Comparison of ENCODE assay signal across 23 mouse cellular contexts in genomic region chr13:51564741-51565140, GRCm38 (mm10). TPM values are rescaled to one million over a fixed set of nuclear protein-coding genes. Genes with fewer than 3 reads are reported as not detected.
DNase-seq lines count a peak whose midpoint lies in the region; ATAC-seq and TF ChIP-seq lines count a peak whose summit lies in the region.
"Had no signal": no experiment of that assay in that cellular context is flagged by ENCODE, and none has a peak within 500 bp of the region (broad histone marks: within the 10 kb centered on the region; RNA-seq: fewer than 3 reads in every experiment).

No protein-coding gene starts in this region.

- DNase-seq in forebrain, embryonic 10.5 days (ENCODE audit: extremely low spot score, low spot score) = no peak
- no peak for DNase-seq in midbrain, embryonic 11.5 days (ENCODE audit: low spot score, missing footprints)
- no peak for DNase-seq in hindbrain, embryonic 14.5 days (ENCODE audit: low spot score)
- no peak for DNase-seq in midbrain, postnatal 0 days (ENCODE audit: low spot score)
- no peak for DNase-seq in ovary, postnatal 36 days (ENCODE audit: low spot score)
- no peak for DNase-seq in urinary bladder, postnatal 14 days (ENCODE audit: low spot score)
- DNase-seq: adrenal gland, postnatal 25 days; cerebellum, adult 11 months; cerebellum, postnatal 10 days; gastrocnemius, postnatal 36 days; kidney, adult 18-20 months; kidney, postnatal 10 days; liver, postnatal 0 days; lung, postnatal 14 days; thymus, adult 2 months had no signal

- H3K27me3 ChIP-seq in forebrain, embryonic 12.5 days = peaks cover 35% of the 10 kb centered on the region
- H3K27me3 ChIP-seq in forebrain, embryonic 10.5 days (ENCODE audit: poor library complexity, severe bottlenecking) = peaks cover 49% of the 10 kb centered on the region
- H3K27me3 ChIP-seq in midbrain, embryonic 12.5 days = peaks cover 39% of the 10 kb centered on the region
- H3K27me3 ChIP-seq in midbrain, embryonic 11.5 days (ENCODE audit: control insufficient read depth, insufficient read depth, low read length) = peaks cover 26% of the 10 kb centered on the region
- peaks cover 41% of the 10 kb centered on the region for H3K27me3 ChIP-seq in hindbrain, embryonic 14.5 days (ENCODE audit: control insufficient read depth, insufficient read depth, low read length)
- H3K27me3 ChIP-seq in midbrain, postnatal 0 days (ENCODE audit: insufficient read depth, low read length) = no peaks in the 10 kb centered on the region

- no peak for ATAC-seq in forebrain, embryonic 12.5 days (ENCODE audit: low FRiP score)
- ATAC-seq in midbrain, embryonic 12.5 days (ENCODE audit: low FRiP score, low read depth) = no peak
- no peak for ATAC-seq in midbrain, embryonic 11.5 days (ENCODE audit: low FRiP score)
- no peak for ATAC-seq in hindbrain, embryonic 14.5 days (ENCODE audit: low FRiP score)
- ATAC-seq in midbrain, postnatal 0 days (ENCODE audit: low FRiP score) = no peak
- ATAC-seq: liver, postnatal 0 days had no signal

- peaks cover 43% of the 10 kb centered on the region for H3K4me1 ChIP-seq in forebrain, embryonic 12.5 days
- peaks cover 46% of the 10 kb centered on the region for H3K4me1 ChIP-seq in forebrain, embryonic 10.5 days
- peaks cover 34% of the 10 kb centered on the region for H3K4me1 ChIP-seq in midbrain, embryonic 12.5 days
- peaks cover 26% of the 10 kb centered on the region for H3K4me1 ChIP-seq in midbrain, embryonic 11.5 days (ENCODE audit: control insufficient read depth, insufficient read depth, low read length)
- H3K4me1 ChIP-seq in hindbrain, embryonic 14.5 days (replicated peaks; ENCODE audit: control insufficient read depth, insufficient read depth, low read length) = peaks cover 25% of the 10 kb centered on the region
- H3K4me1 ChIP-seq in midbrain, postnatal 0 days (ENCODE audit: insufficient read depth, low read length) = peaks cover 4% of the 10 kb centered on the region

- no peak for TF ChIP-seq CTCF in midbrain, postnatal 0 days (IDR thresholded peaks at IDR 0.05)

- H3K9ac ChIP-seq in forebrain, embryonic 12.5 days = no peak overlapping the region
- H3K9ac ChIP-seq in midbrain, embryonic 12.5 days (replicated peaks) = no peak overlapping the region
- H3K9ac ChIP-seq in midbrain, embryonic 11.5 days (ENCODE audit: low read length) = no peak overlapping the region
- no peak overlapping the region for H3K9ac ChIP-seq in hindbrain, embryonic 14.5 days
- H3K9ac ChIP-seq in midbrain, postnatal 0 days (replicated peaks; ENCODE audit: low read length, poor library complexity, severe bottlenecking) = peak overlapping the region; percentile 42; the same call in 1 of the 2 replicates
- H3K9ac ChIP-seq: embryonic facial prominence, embryonic 13.5 days; liver, postnatal 0 days; stomach, embryonic 15.5 days had no signal

- H3K36me3 ChIP-seq in forebrain, embryonic 12.5 days (replicated peaks) = 0 out of 2 replicates have a peak, but pooled peaks cover 3% of the 10 kb centered on the region
- H3K36me3 ChIP-seq in forebrain, embryonic 10.5 days (replicated peaks) = peaks cover 17% of the 10 kb centered on the region
- no peaks in the 10 kb centered on the region for H3K36me3 ChIP-seq in midbrain, embryonic 12.5 days
- no peaks in the 10 kb centered on the region for H3K36me3 ChIP-seq in midbrain, embryonic 11.5 days (ENCODE audit: control insufficient read depth, insufficient read depth, low read length)
- no peaks in the 10 kb centered on the region for H3K36me3 ChIP-seq in hindbrain, embryonic 14.5 days (replicated peaks; ENCODE audit: control insufficient read depth, insufficient read depth)
- H3K36me3 ChIP-seq in midbrain, postnatal 0 days (ENCODE audit: insufficient read depth, low read length) = no peaks in the 10 kb centered on the region
- H3K36me3 ChIP-seq: embryonic facial prominence, embryonic 13.5 days; limb, embryonic 10.5 days; stomach, embryonic 15.5 days had no signal

- 74% methylated on average over 6 of the region's 6 CpGs for WGBS in forebrain, embryonic 12.5 days
- 84% methylated on average over 6 of the region's 6 CpGs for WGBS in forebrain, embryonic 10.5 days
- WGBS in midbrain, embryonic 12.5 days = 80% methylated on average over 6 of the region's 6 CpGs
- WGBS in midbrain, embryonic 11.5 days = 84% methylated on average over 6 of the region's 6 CpGs
- 75% methylated on average over 6 of the region's 6 CpGs for WGBS in hindbrain, embryonic 14.5 days
- 68% methylated on average over 6 of the region's 6 CpGs for WGBS in midbrain, postnatal 0 days

- H3K4me3 ChIP-seq in forebrain, embryonic 12.5 days (replicated peaks) = 0 out of 2 replicates have a peak overlapping the region, but pooled peaks have one; percentile 65
- H3K4me3 ChIP-seq in forebrain, embryonic 10.5 days = no peak overlapping the region
- H3K4me3 ChIP-seq in midbrain, embryonic 12.5 days = no peak overlapping the region
- H3K4me3 ChIP-seq in midbrain, embryonic 11.5 days (ENCODE audit: low read depth, low read length) = no peak overlapping the region
- H3K4me3 ChIP-seq in hindbrain, embryonic 14.5 days (replicated peaks; ENCODE audit: low read length) = no peak overlapping the region; the same call in 1 of the 2 replicates
- H3K4me3 ChIP-seq in midbrain, postnatal 0 days (ENCODE audit: low read depth, low read length) = peak overlapping the region; percentile 56
- H3K4me3 ChIP-seq: embryonic facial prominence, embryonic 13.5 days; limb, embryonic 10.5 days; myocyte; stomach, embryonic 15.5 days had no signal

- no peaks in the 10 kb centered on the region for H3K9me3 ChIP-seq in forebrain, embryonic 12.5 days
- no peaks in the 10 kb centered on the region for H3K9me3 ChIP-seq in forebrain, embryonic 10.5 days
- H3K9me3 ChIP-seq in midbrain, embryonic 12.5 days = no peaks in the 10 kb centered on the region
- H3K9me3 ChIP-seq in midbrain, embryonic 11.5 days (ENCODE audit: control insufficient read depth, low read length) = no peaks in the 10 kb centered on the region
- H3K9me3 ChIP-seq in hindbrain, embryonic 14.5 days (ENCODE audit: control insufficient read depth, low read length) = no peaks in the 10 kb centered on the region
- H3K9me3 ChIP-seq in midbrain, postnatal 0 days (ENCODE audit: low read length) = no peaks in the 10 kb centered on the region
- H3K9me3 ChIP-seq: embryonic facial prominence, embryonic 13.5 days; limb, embryonic 10.5 days; stomach, embryonic 15.5 days had no signal

- no peak overlapping the region for H3K27ac ChIP-seq in forebrain, embryonic 12.5 days
- H3K27ac ChIP-seq in forebrain, embryonic 10.5 days = no peak overlapping the region
- no peak overlapping the region for H3K27ac ChIP-seq in midbrain, embryonic 12.5 days (replicated peaks)
- no peak overlapping the region for H3K27ac ChIP-seq in midbrain, embryonic 11.5 days (ENCODE audit: low read depth, low read length)
- no peak overlapping the region for H3K27ac ChIP-seq in hindbrain, embryonic 14.5 days
- no peak overlapping the region for H3K27ac ChIP-seq in midbrain, postnatal 0 days (ENCODE audit: low read depth, low read length)
- H3K27ac ChIP-seq: embryonic facial prominence, embryonic 13.5 days; limb, embryonic 10.5 days; stomach, embryonic 15.5 days had no signal

- H3K4me2 ChIP-seq in forebrain, embryonic 12.5 days = peak overlapping the region; percentile 94; the same call in 1 of the 2 replicates
- peak overlapping the region; percentile 59 for H3K4me2 ChIP-seq in midbrain, embryonic 12.5 days (replicated peaks)
- no peak overlapping the region for H3K4me2 ChIP-seq in midbrain, embryonic 11.5 days
- H3K4me2 ChIP-seq in hindbrain, embryonic 14.5 days (replicated peaks) = peak overlapping the region; percentile 99
- H3K4me2 ChIP-seq in midbrain, postnatal 0 days (ENCODE audit: low read depth, low read length, poor library complexity, severe bottlenecking) = peak overlapping the region; percentile 82
- H3K4me2 ChIP-seq: embryonic facial prominence, embryonic 13.5 days; stomach, embryonic 15.5 days had no signal

RNA-seq across cellular contexts. Expression of gene Shc3, which starts 4.5 kb away (rescaled TPM):
- polyA plus RNA-seq in forebrain, embryonic 12.5 days (2016; fragmentation: Nextera tagmentation; extraction: Ambion mirVana) = 7.9 and 9.6 TPM in 2 replicates
- 2.2 and 3.1 TPM in 2 replicates for polyA plus RNA-seq in forebrain, embryonic 10.5 days (2016; fragmentation: Nextera tagmentation; extraction: Ambion mirVana)
- polyA plus RNA-seq in midbrain, embryonic 12.5 days (2016; fragmentation: Nextera tagmentation; extraction: Ambion mirVana) = 7.9 and 8.3 TPM in 2 replicates
- polyA plus RNA-seq in midbrain, embryonic 11.5 days (2014; fragmentation: Nextera tagmentation; extraction: Ambion mirVana) = 4.5 and 5.7 TPM in 2 replicates
- 7.2 and 11.6 TPM in 2 replicates for polyA plus RNA-seq in hindbrain, embryonic 14.5 days (2014; fragmentation: Nextera tagmentation; extraction: Ambion mirVana)
- 110 and 119 TPM in 2 replicates for total RNA-seq in midbrain, postnatal 0 days (2014; rRNA removed)
- polyA plus RNA-seq in midbrain, postnatal 0 days (2015; fragmentation: Nextera tagmentation; extraction: Ambion mirVana) = 9.1 and 10.4 TPM in 2 replicates
- total RNA-seq: megakaryocyte, adult 5-6 weeks had no signal
- polyA plus RNA-seq: liver, adult 2 months had no signal

Comparison
In these comparisons a context has a peak if more than half of its experiments do, and no peak if none do; other contexts are left out.
1. H3K4me3 ChIP-seq: peak in forebrain, embryonic 12.5 days (single experiment) and midbrain, postnatal 0 days (single experiment); none in forebrain, embryonic 10.5 days (single experiment), midbrain, embryonic 12.5 days (single experiment), midbrain, embryonic 11.5 days (single experiment) and hindbrain, embryonic 14.5 days (single experiment).